Mouse (Mus musculus): ENCODE data around the gene Arpc3. TPM values are rescaled to one million over a fixed set of nuclear protein-coding genes. Genes with fewer than 3 reads are reported as not detected.

Gene Arpc3
- polyA plus RNA-seq, 1 experiment from 2014 or later = 103 TPM

GRCm38 (mm10) chr5:122461431-122461830 lies 69.8 kb downstream of the Arpc3 start:
- H3K4me2 ChIP-seq = no peak overlapping the region
- H3K9ac ChIP-seq = no peak overlapping the region
- H3K27me3 ChIP-seq (replicated peaks) = no peaks in the 10 kb centered on the region
- no peaks in the 10 kb centered on the region for H3K4me1 ChIP-seq
- WGBS (ENCODE audit: insufficient replicate concordance) = 87% methylated on average over 9 of the region's 9 CpGs
- no peak for ATAC-seq
- no peaks in the 10 kb centered on the region for H3K9me3 ChIP-seq (replicated peaks)
- H3K27ac ChIP-seq = no peak overlapping the region
- peaks cover 100% of the 10 kb centered on the region for H3K36me3 ChIP-seq
- no peak overlapping the region for H3K4me3 ChIP-seq

Other genes starting within 250 kb of the Arpc3 start
- 228 and 229 TPM in 2 replicates for gene Ppp1cc, start 233.6 kb upstream of the Arpc3 start, polyA plus RNA-seq (2016; fragmentation: Nextera tagmentation; extraction: Ambion mirVana)
- 1.8 and 2.1 TPM in 2 replicates for gene Hvcn1, start 185.1 kb upstream of the Arpc3 start, polyA plus RNA-seq (2016; fragmentation: Nextera tagmentation; extraction: Ambion mirVana)
- gene Tctn1, start 127.4 kb upstream of the Arpc3 start, polyA plus RNA-seq (2016; fragmentation: Nextera tagmentation; extraction: Ambion mirVana) = 1.2 and 1.7 TPM in 2 replicates
- 6.1 and 6.8 TPM in 2 replicates for gene Pptc7, start 107.5 kb upstream of the Arpc3 start, polyA plus RNA-seq (2016; fragmentation: Nextera tagmentation; extraction: Ambion mirVana)
- 4.7 and 6.1 TPM in 2 replicates for gene Rad9b, start 37.6 kb upstream of the Arpc3 start, polyA plus RNA-seq (2016; fragmentation: Nextera tagmentation; extraction: Ambion mirVana)
- 133 and 137 TPM in 2 replicates for gene Vps29, start 37.5 kb upstream of the Arpc3 start, polyA plus RNA-seq (2016; fragmentation: Nextera tagmentation; extraction: Ambion mirVana)
- gene Gpn3, start 20.0 kb upstream of the Arpc3 start, polyA plus RNA-seq (2016; fragmentation: Nextera tagmentation; extraction: Ambion mirVana) = 80.3 and 85.1 TPM in 2 replicates
- 29.6 and 31.6 TPM in 2 replicates for gene Fam216a, start 19.5 kb upstream of the Arpc3 start, polyA plus RNA-seq (2016; fragmentation: Nextera tagmentation; extraction: Ambion mirVana)
- gene Anapc7, start 29.8 kb downstream of the Arpc3 start, polyA plus RNA-seq (2016; fragmentation: Nextera tagmentation; extraction: Ambion mirVana) = 23.3 and 23.9 TPM in 2 replicates
- 44.2 and 45.7 TPM in 2 replicates for gene Atp2a2, start 110.3 kb downstream of the Arpc3 start, polyA plus RNA-seq (2016; fragmentation: Nextera tagmentation; extraction: Ambion mirVana)
- 4.6 and 7.0 TPM in 2 replicates for gene Ift81, start 222.6 kb downstream of the Arpc3 start, polyA plus RNA-seq (2016; fragmentation: Nextera tagmentation; extraction: Ambion mirVana)